Mouse (Mus musculus) kidney, embryonic 14.5 days (tissue): ENCODE measurements at regions not wholly inside any gene's neighbourhood (a gene's known extent, or its start where the extent isn't known, plus 50 kb on each side); places are given as distances from the start of the nearest gene placed in this dataset.

Experiments
- ATAC-seq: fragments of 200-750 bp; cut with Nextera tagmentation; 2 replicates; pipeline ENCODE4 v1.8.0; 2017; ENCODE audit warnings: moderate number of reproducible peaks, mild to moderate bottlenecking, moderate TSS enrichment, moderate library complexity; ENCODE audit not compliant: low FRiP score, low TSS enrichment
- H3K27ac ChIP-seq: fragments of 300-500 bp; sonication (generic); 2 replicates; pipeline ENCODE4 v1.5.1; 2014; ENCODE audit warnings: low read depth, mild to moderate bottlenecking, low read length, moderate library complexity, mixed read lengths
- H3K27me3 ChIP-seq: fragments of 300-500 bp; sonication (generic); 2 replicates; pipeline ENCODE4 v1.6.1; 2014; ENCODE audit warnings: mild to moderate bottlenecking, low read length; ENCODE audit not compliant: control insufficient read depth, insufficient read depth
- H3K36me3 ChIP-seq: fragments of 300-500 bp; sonication (generic); 2 replicates; pipeline ENCODE4 v1.6.1; 2014; ENCODE audit warnings: low read length, mixed read lengths; ENCODE audit not compliant: control insufficient read depth, insufficient read depth
- H3K4me1 ChIP-seq: fragments of 300-500 bp; sonication (generic); 2 replicates; pipeline ENCODE4 v1.6.1; 2014; ENCODE audit warnings: low read length, mixed read lengths; ENCODE audit not compliant: control insufficient read depth, insufficient read depth
- H3K4me2 ChIP-seq: fragments of 300-500 bp; sonication (generic); replicated peaks from 2 replicates; pipeline ENCODE4 v1.6.1; 2014; ENCODE audit warnings: low read depth, mild to moderate bottlenecking, low read length
- H3K4me3 ChIP-seq: fragments of 300-500 bp; sonication (generic); 2 replicates; pipeline ENCODE4 v1.5.1; 2014; ENCODE audit warnings: mild to moderate bottlenecking, low read length
- H3K9ac ChIP-seq: fragments of 300-500 bp; sonication (generic); 2 replicates; pipeline ENCODE4 v1.6.1; 2014; ENCODE audit warnings: low read depth, mild to moderate bottlenecking, low read length, moderate library complexity
- H3K9me3 ChIP-seq: fragments of 300-500 bp; sonication (generic); 2 replicates; pipeline ENCODE4 v1.6.1; 2016; ENCODE audit warnings: low read length; ENCODE audit not compliant: control insufficient read depth
- WGBS: fragments of 180-500 bp; shearing (Covaris S2); extraction: QIAGEN DNeasy Blood & Tissue Kit; methylation state at CpG from one replicate; pipeline ENCODE4 v1.1.7; 2014; 5-methylcytosine and 5-hydroxymethylcytosine counted together

- 70% methylated on average over 6 of the region's 6 CpGs for WGBS
- Histone ChIP-seq H3K36me3 (no peaks in the 10 kb centered on the region), H3K4me3 (no peak overlapping the region), H3K9me3 (no peaks in the 10 kb centered on the region), H3K4me1 (no peaks in the 10 kb centered on the region), H3K27ac (no peak overlapping the region), H3K27me3 (no peaks in the 10 kb centered on the region), H3K9ac (no peak overlapping the region), H3K4me2 (no peak overlapping the region)
- ATAC-seq = no peak
Observed at GRCm38 (mm10) chr5:133130316-133130715, 587.2 kb upstream of the Auts2 start.

GRCm38 (mm10) chr5:133124223-133124622, 581.1 kb upstream of the Auts2 start:
- Histone ChIP-seq H3K27me3 (no peaks in the 10 kb centered on the region; the same call in 1 of the 2 replicates), H3K27ac (no peak overlapping the region), H3K9ac (no peak overlapping the region), H3K36me3 (no peaks in the 10 kb centered on the region), H3K4me1 (no peaks in the 10 kb centered on the region), H3K4me2 (no peak overlapping the region), H3K9me3 (no peaks in the 10 kb centered on the region), H3K4me3 (no peak overlapping the region)
- no peak for ATAC-seq
- WGBS = 94% methylated on average over 2 of the region's 2 CpGs

- 96% methylated on average over 4 of the region's 4 CpGs for WGBS
- ATAC-seq = no peak
Observed at GRCm38 (mm10) chr5:133113946-133114345, 570.8 kb upstream of the Auts2 start.

GRCm38 (mm10) chr5:133113183-133113582, 570.0 kb upstream of the Auts2 start:
- no peak overlapping the region for H3K4me2 ChIP-seq
- H3K9me3 ChIP-seq = no peaks in the 10 kb centered on the region
- H3K36me3 ChIP-seq = no peaks in the 10 kb centered on the region
- no peaks in the 10 kb centered on the region for H3K4me1 ChIP-seq
- H3K27me3 ChIP-seq = no peaks in the 10 kb centered on the region
- 59% methylated on average over 2 of the region's 2 CpGs for WGBS
- H3K4me3 ChIP-seq = no peak overlapping the region
- no peak for ATAC-seq
- H3K9ac ChIP-seq = no peak overlapping the region
- no peak overlapping the region for H3K27ac ChIP-seq

More at GRCm38 (mm10) chr5:133113946-133114345, 570.8 kb upstream of the Auts2 start:
- H3K4me1 ChIP-seq = no peaks in the 10 kb centered on the region
- no peak overlapping the region for H3K9ac ChIP-seq
- no peak overlapping the region for H3K4me3 ChIP-seq
- no peak overlapping the region for H3K27ac ChIP-seq
- H3K9me3 ChIP-seq = no peaks in the 10 kb centered on the region
- H3K36me3 ChIP-seq = no peaks in the 10 kb centered on the region
- H3K27me3 ChIP-seq = no peaks in the 10 kb centered on the region
- no peak overlapping the region for H3K4me2 ChIP-seq

- Histone ChIP-seq H3K4me2 (no peak overlapping the region), H3K36me3 (no peaks in the 10 kb centered on the region), H3K27ac (no peak overlapping the region), H3K4me3 (no peak overlapping the region), H3K27me3 (no peaks in the 10 kb centered on the region), H3K4me1 (no peaks in the 10 kb centered on the region), H3K9me3 (no peaks in the 10 kb centered on the region), H3K9ac (no peak overlapping the region)
- WGBS = 53% methylated on average over 8 of the region's 8 CpGs
- ATAC-seq = no peak
Observed at GRCm38 (mm10) chr5:133106691-133107354, 563.7 kb upstream of the Auts2 start.

- Histone ChIP-seq H3K36me3 (no peaks in the 10 kb centered on the region), H3K9me3 (no peaks in the 10 kb centered on the region), H3K27ac (no peak overlapping the region), H3K4me2 (no peak overlapping the region), H3K4me1 (0 out of 2 replicates have a peak, but pooled peaks cover 4% of the 10 kb centered on the region), H3K4me3 (no peak overlapping the region), H3K27me3 (no peaks in the 10 kb centered on the region), H3K9ac (no peak overlapping the region)
- 6% methylated on average over 1 of the region's 1 CpGs for WGBS
- peak; percentile 68 for ATAC-seq
Observed at GRCm38 (mm10) chr5:133096340-133096739, 553.2 kb upstream of the Auts2 start.

- no peak overlapping the region for H3K4me3 ChIP-seq
- H3K27ac ChIP-seq = no peak overlapping the region
- no peak overlapping the region for H3K4me2 ChIP-seq
- H3K9ac ChIP-seq = no peak overlapping the region
- no peaks in the 10 kb centered on the region for H3K9me3 ChIP-seq
- no peak for ATAC-seq
- 68% methylated on average over 1 of the region's 1 CpGs for WGBS
- H3K36me3 ChIP-seq = no peaks in the 10 kb centered on the region
- H3K27me3 ChIP-seq = no peaks in the 10 kb centered on the region
- H3K4me1 ChIP-seq = no peaks in the 10 kb centered on the region
Observed at GRCm38 (mm10) chr5:133084859-133085258, 541.7 kb upstream of the Auts2 start.

- Histone ChIP-seq H3K9ac (no peak overlapping the region), H3K4me1 (no peaks in the 10 kb centered on the region), H3K36me3 (no peaks in the 10 kb centered on the region), H3K9me3 (no peaks in the 10 kb centered on the region), H3K4me3 (no peak overlapping the region), H3K27me3 (no peaks in the 10 kb centered on the region), H3K27ac (no peak overlapping the region), H3K4me2 (no peak overlapping the region)
- no peak for ATAC-seq
- WGBS = 87% methylated on average over 2 of the region's 2 CpGs
Observed at GRCm38 (mm10) chr5:133080751-133081150, 537.6 kb upstream of the Auts2 start.

GRCm38 (mm10) chr5:133078916-133079315, 535.8 kb upstream of the Auts2 start:
- Histone ChIP-seq H3K27me3 (no peaks in the 10 kb centered on the region), H3K9ac (no peak overlapping the region), H3K36me3 (no peaks in the 10 kb centered on the region), H3K27ac (no peak overlapping the region), H3K9me3 (no peaks in the 10 kb centered on the region), H3K4me3 (no peak overlapping the region), H3K4me2 (no peak overlapping the region), H3K4me1 (no peaks in the 10 kb centered on the region)
- ATAC-seq = no peak
- WGBS = 64% methylated on average over 3 of the region's 3 CpGs
